ENCODE assay signal across 8 mouse cellular contexts in the genomic region with DNA sequence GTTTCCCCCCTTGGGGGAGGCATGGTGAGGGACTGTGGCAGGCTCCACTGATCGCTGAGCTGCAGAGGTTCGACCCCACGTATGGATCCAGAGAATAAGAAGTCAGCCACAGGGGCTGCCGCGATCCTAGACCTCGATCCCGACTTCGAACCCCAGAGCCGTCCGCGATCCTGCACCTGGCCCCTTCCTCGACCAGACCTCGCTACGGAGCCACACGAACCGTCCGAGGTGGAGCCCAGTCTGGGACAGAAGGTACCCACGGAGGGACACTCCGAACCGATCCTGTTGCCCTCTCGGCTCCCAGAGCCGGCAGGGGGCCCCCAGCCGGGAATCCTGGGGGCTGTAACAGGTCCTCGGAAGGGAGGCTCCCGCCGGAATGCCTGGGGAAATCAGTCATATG. TPM values are rescaled to one million over a fixed set of nuclear protein-coding genes. Genes with fewer than 3 reads are reported as not detected.
A peak's percentile ranks its signal among the peaks of the same experiment; 100 is the strongest.
DNase-seq lines count a peak whose midpoint lies in the region; ATAC-seq and TF ChIP-seq lines count a peak whose summit lies in the region.

No protein-coding gene starts in this region.

- H3K27me3 ChIP-seq in heart, adult 2 months (ENCODE audit: control insufficient read depth, insufficient read depth, low read length) = no peaks in the 10 kb centered on the region
- no peaks in the 10 kb centered on the region for H3K27me3 ChIP-seq in MEL (ENCODE audit: control insufficient read depth in 1 of 2, insufficient read depth in 2 of 2, low read length in 2 of 2)
- no peaks in the 10 kb centered on the region for H3K27me3 ChIP-seq in forebrain, embryonic 11.5 days (ENCODE audit: control insufficient read depth, insufficient read depth, low read length)
- no peaks in the 10 kb centered on the region for H3K27me3 ChIP-seq in midbrain, postnatal 0 days (ENCODE audit: insufficient read depth, low read length)

- intact Hi-C loops in heart, adult 2 months (cut with DNase I) = loop anchor here (2.0 to 5.0 kb wide), 3 partner anchors 18 to 78 kb away; a partner anchor contains a TSS
- intact Hi-C loops in heart, postnatal 25 days (cut with DNase I) = loop anchor here (2.0 kb wide), 2 partner anchors 18 to 32 kb away; a partner anchor contains a TSS

- peak; percentile 16 for ATAC-seq in forebrain, embryonic 11.5 days (replicated peaks; ENCODE audit: low FRiP score)
- ATAC-seq in midbrain, postnatal 0 days (ENCODE audit: low FRiP score) = peak; percentile 39; the same call in 1 of the 2 replicates

- H3K4me2 ChIP-seq in forebrain, embryonic 11.5 days (ENCODE audit: low read depth, low read length, severe bottlenecking) = peak overlapping the region; percentile 71
- peak overlapping the region; percentile 78 for H3K4me2 ChIP-seq in midbrain, postnatal 0 days (ENCODE audit: low read depth, low read length, poor library complexity, severe bottlenecking)

- peak; percentile 18 to 41 for DNase-seq in heart, adult 2 months
- no peak for DNase-seq in heart, postnatal 25 days (ENCODE audit: low spot score)
- no peak for DNase-seq in MEL (ENCODE audit: low read depth, low spot score)
- DNase-seq in forebrain, embryonic 11.5 days (ENCODE audit: low spot score) = peak; percentile 52
- peak; percentile 32 to 51 for DNase-seq in kidney, postnatal 4 days
- no peak for DNase-seq in midbrain, postnatal 0 days (ENCODE audit: low spot score)
- DNase-seq in urinary bladder, postnatal 10 days (ENCODE audit: low spot score) = no peak
- DNase-seq in ovary, adult 18-20 months (ENCODE audit: low spot score) = no peak

- H3K9me3 ChIP-seq in MEL (replicated peaks; ENCODE audit: insufficient read depth, low read length) = no peaks in the 10 kb centered on the region
- H3K9me3 ChIP-seq in forebrain, embryonic 11.5 days (ENCODE audit: control insufficient read depth, low read length) = no peaks in the 10 kb centered on the region
- H3K9me3 ChIP-seq in midbrain, postnatal 0 days (ENCODE audit: low read length) = no peaks in the 10 kb centered on the region

- peak overlapping the region; percentile 78 for H3K27ac ChIP-seq in heart, adult 2 months
- H3K27ac ChIP-seq in MEL (ENCODE audit: control insufficient read depth, low read depth, low read length) = peak overlapping the region; percentile 75
- no peak overlapping the region for H3K27ac ChIP-seq in forebrain, embryonic 11.5 days (ENCODE audit: low read depth, low read length)
- no peak overlapping the region for H3K27ac ChIP-seq in midbrain, postnatal 0 days (ENCODE audit: low read depth, low read length)

- peak overlapping the region; percentile 68 for H3K4me3 ChIP-seq in heart, adult 2 months
- peak overlapping the region; percentile 91 to 94 for H3K4me3 ChIP-seq in MEL (ENCODE audit: control insufficient read depth in 1 of 2, insufficient read depth in 1 of 2, low read depth in 2 of 2, low read length in 2 of 2)
- H3K4me3 ChIP-seq in forebrain, embryonic 11.5 days (ENCODE audit: low read depth, low read length) = peak overlapping the region; percentile 45
- peak overlapping the region; percentile 46 for H3K4me3 ChIP-seq in midbrain, postnatal 0 days (ENCODE audit: low read depth, low read length)

- no peaks in the 10 kb centered on the region for H3K79me2 ChIP-seq in heart, adult 2 months (replicated peaks; ENCODE audit: control insufficient read depth, insufficient read depth, low read length)
- no peaks in the 10 kb centered on the region; the same call in none of the 2 replicates for H3K79me2 ChIP-seq in MEL (ENCODE audit: control insufficient read depth, insufficient read depth, low read length, poor library complexity)

- TF ChIP-seq EP300 in heart, adult 2 months (IDR thresholded peaks at IDR 0.05; ENCODE audit: insufficient read depth, low read depth, low read length) = no peak
- no peak for TF ChIP-seq EP300 in MEL (IDR thresholded peaks at IDR 0.05; ENCODE audit: low read depth in 1 of 2, low read length in 2 of 2)

- no peaks in the 10 kb centered on the region for H3K36me3 ChIP-seq in heart, adult 2 months (ENCODE audit: control insufficient read depth, insufficient read depth, low read length)
- no peaks in the 10 kb centered on the region; a peak in 1 of 4 replicates for H3K36me3 ChIP-seq in MEL (ENCODE audit: control insufficient read depth in 1 of 2, insufficient read depth in 2 of 2, low read length in 2 of 2)
- H3K36me3 ChIP-seq in forebrain, embryonic 11.5 days (ENCODE audit: control insufficient read depth, insufficient read depth, low read length) = no peaks in the 10 kb centered on the region
- H3K36me3 ChIP-seq in midbrain, postnatal 0 days (ENCODE audit: insufficient read depth, low read length) = no peaks in the 10 kb centered on the region

- no peak for TF ChIP-seq CTCF in heart, adult 2 months (IDR thresholded peaks at IDR 0.05)
- no peak for TF ChIP-seq CTCF in MEL (IDR thresholded peaks at IDR 0.05 in 2 of 3, conservative IDR thresholded peaks at IDR 0.05 in 1 of 3; ENCODE audit: control insufficient read depth in 1 of 3, insufficient read depth in 1 of 3, low read depth in 2 of 3, low read length in 3 of 3, poor library complexity in 1 of 3, severe bottlenecking in 1 of 3)
- TF ChIP-seq CTCF in midbrain, postnatal 0 days (IDR thresholded peaks at IDR 0.05) = no peak

- H3K9ac ChIP-seq in heart, adult 2 months (ENCODE audit: low read depth, low read length) = peak overlapping the region; percentile 68
- H3K9ac ChIP-seq in MEL (ENCODE audit: control insufficient read depth, low read depth, low read length, poor library complexity, severe bottlenecking) = peak overlapping the region; percentile 79
- peak overlapping the region; percentile 61 for H3K9ac ChIP-seq in forebrain, embryonic 11.5 days (ENCODE audit: low read length)
- 0 out of 2 replicates have a peak overlapping the region, but pooled peaks have one; percentile 33 for H3K9ac ChIP-seq in midbrain, postnatal 0 days (replicated peaks; ENCODE audit: low read length, poor library complexity, severe bottlenecking)

- TF ChIP-seq RAD21 in MEL (IDR thresholded peaks at IDR 0.05; ENCODE audit: low read depth, low read length) = no peak

- WGBS in heart, adult 2 months = 17% methylated on average over 26 of the region's 26 CpGs
- WGBS in forebrain, embryonic 11.5 days = 23% methylated on average over 26 of the region's 26 CpGs
- WGBS in midbrain, postnatal 0 days = 8% methylated on average over 19 of the region's 26 CpGs

- H3K4me1 ChIP-seq in heart, adult 2 months (ENCODE audit: control insufficient read depth, insufficient read depth, low read length) = peaks cover 2% of the 10 kb centered on the region
- H3K4me1 ChIP-seq in MEL (ENCODE audit: control insufficient read depth in 1 of 2, insufficient read depth in 2 of 2, low read length in 2 of 2) = peaks cover 0 to 9% of the 10 kb centered on the region in 2 experiments; a peak in 1 of 4 replicates
- H3K4me1 ChIP-seq in forebrain, embryonic 11.5 days (replicated peaks; ENCODE audit: control insufficient read depth, insufficient read depth, low read length) = no peaks in the 10 kb centered on the region
- no peaks in the 10 kb centered on the region for H3K4me1 ChIP-seq in midbrain, postnatal 0 days (ENCODE audit: insufficient read depth, low read length)

- no peak for TF ChIP-seq POLR2A in heart, adult 2 months (IDR thresholded peaks at IDR 0.05; ENCODE audit: insufficient read depth, low read depth, low read length)
- TF ChIP-seq POLR2A in MEL (IDR thresholded peaks at IDR 0.05; ENCODE audit: control insufficient read depth in 1 of 2, insufficient read depth in 1 of 2, low read depth in 1 of 2, low read length in 2 of 2, poor library complexity in 1 of 2) = no peak

RNA-seq across cellular contexts. Expression of a gene that starts 0.4 kb away (rescaled TPM):
- total RNA-seq in heart, adult 2 months (2021) = 10 to 100 TPM; 57.7 to 65.2 TPM
- 39.4 and 49.8 TPM in 2 replicates for polyA plus RNA-seq in heart, adult 2 months (2012; rRNA removed)
- 10 to 100 TPM; 48.5 to 53.7 TPM for total RNA-seq in heart, postnatal 25 days (2021)
- total RNA-seq in MEL (2012; rRNA removed) = 12.3 and 13.8 TPM in 2 replicates
- polyA plus RNA-seq in MEL (2012; ENCODE audit: insufficient read depth in 1 of 2, insufficient read length in 2 of 2, low read depth in 1 of 2, low replicate concordance in 2 of 2, missing spikeins in 1 of 2) = 10 to 100 TPM in 1 of 2 experiments, not detected in 1; 18.5 TPM
- 1.3 and 2.1 TPM in 2 replicates for polyA plus RNA-seq in forebrain, embryonic 11.5 days (2014; fragmentation: Nextera tagmentation; extraction: Ambion mirVana)
- total RNA-seq in midbrain, postnatal 0 days (2014; rRNA removed) = 9.8 and 13.8 TPM in 2 replicates
- 0.48 and 0.65 TPM in 2 replicates for polyA plus RNA-seq in midbrain, postnatal 0 days (2015; fragmentation: Nextera tagmentation; extraction: Ambion mirVana)

RNA-seq across cellular contexts. Expression of a gene that starts 9.1 kb away (rescaled TPM):
- total RNA-seq in heart, adult 2 months (2021) = not detected
- polyA plus RNA-seq in heart, adult 2 months (2012; rRNA removed) = 0.41 TPM in 1 of 2 replicates, not detected in the other
- not detected for total RNA-seq in heart, postnatal 25 days (2021)
- not detected in 2 replicates for total RNA-seq in MEL (2012; rRNA removed)
- not detected for polyA plus RNA-seq in MEL (2012; ENCODE audit: insufficient read depth in 1 of 2, insufficient read length in 2 of 2, low read depth in 1 of 2, low replicate concordance in 2 of 2, missing spikeins in 1 of 2)
- polyA plus RNA-seq in forebrain, embryonic 11.5 days (2014; fragmentation: Nextera tagmentation; extraction: Ambion mirVana) = not detected in 2 replicates
- total RNA-seq in midbrain, postnatal 0 days (2014; rRNA removed) = not detected in 2 replicates
- polyA plus RNA-seq in midbrain, postnatal 0 days (2015; fragmentation: Nextera tagmentation; extraction: Ambion mirVana) = not detected in 2 replicates

RNA-seq across cellular contexts. Expression of a gene that starts 13.3 kb away (rescaled TPM):
- total RNA-seq in heart, adult 2 months (2021) = 1 to 10 TPM; 7.9 to 9.8 TPM
- polyA plus RNA-seq in heart, adult 2 months (2012; rRNA removed) = 15.8 and 19.2 TPM in 2 replicates
- total RNA-seq in heart, postnatal 25 days (2021) = 10 to 100 TPM in 1 of 2 experiments, 1 to 10 TPM in 1; 8.2 to 10.0 TPM
- 1.6 and 1.9 TPM in 2 replicates for total RNA-seq in MEL (2012; rRNA removed)
- polyA plus RNA-seq in MEL (2012; ENCODE audit: insufficient read depth in 1 of 2, insufficient read length in 2 of 2, low read depth in 1 of 2, low replicate concordance in 2 of 2, missing spikeins in 1 of 2) = 1 to 10 TPM in 1 of 2 experiments, not detected in 1; 3.5 TPM
- polyA plus RNA-seq in forebrain, embryonic 11.5 days (2014; fragmentation: Nextera tagmentation; extraction: Ambion mirVana) = 1.7 and 1.9 TPM in 2 replicates
- total RNA-seq in midbrain, postnatal 0 days (2014; rRNA removed) = 2.0 and 4.1 TPM in 2 replicates
- polyA plus RNA-seq in midbrain, postnatal 0 days (2015; fragmentation: Nextera tagmentation; extraction: Ambion mirVana) = 4.7 and 5.9 TPM in 2 replicates

RNA-seq across cellular contexts. Expression of a gene that starts 14.1 kb away (rescaled TPM):
- under 1 TPM in 1 of 2 experiments, not detected in 1; 0.31 TPM for total RNA-seq in heart, adult 2 months (2021)
- polyA plus RNA-seq in heart, adult 2 months (2012; rRNA removed) = not detected in 2 replicates
- not detected for total RNA-seq in heart, postnatal 25 days (2021)
- not detected in 2 replicates for total RNA-seq in MEL (2012; rRNA removed)
- not detected for polyA plus RNA-seq in MEL (2012; ENCODE audit: insufficient read depth in 1 of 2, insufficient read length in 2 of 2, low read depth in 1 of 2, low replicate concordance in 2 of 2, missing spikeins in 1 of 2)
- not detected in 2 replicates for polyA plus RNA-seq in forebrain, embryonic 11.5 days (2014; fragmentation: Nextera tagmentation; extraction: Ambion mirVana)
- not detected in 2 replicates for total RNA-seq in midbrain, postnatal 0 days (2014; rRNA removed)
- not detected in 2 replicates for polyA plus RNA-seq in midbrain, postnatal 0 days (2015; fragmentation: Nextera tagmentation; extraction: Ambion mirVana)

RNA-seq across cellular contexts. Expression of a gene that starts 19.1 kb away (rescaled TPM):
- total RNA-seq in heart, adult 2 months (2021) = 10 to 100 TPM; 20.2 to 21.2 TPM
- polyA plus RNA-seq in heart, adult 2 months (2012; rRNA removed) = 61.9 and 76.3 TPM in 2 replicates
- 10 to 100 TPM; 20.1 to 22.6 TPM for total RNA-seq in heart, postnatal 25 days (2021)
- total RNA-seq in MEL (2012; rRNA removed) = 20.9 and 23.1 TPM in 2 replicates
- polyA plus RNA-seq in MEL (2012; ENCODE audit: insufficient read depth in 1 of 2, insufficient read length in 2 of 2, low read depth in 1 of 2, low replicate concordance in 2 of 2, missing spikeins in 1 of 2) = 10 to 100 TPM in 1 of 2 experiments, not detected in 1; 68.0 TPM
- 46.5 and 47.6 TPM in 2 replicates for polyA plus RNA-seq in forebrain, embryonic 11.5 days (2014; fragmentation: Nextera tagmentation; extraction: Ambion mirVana)
- total RNA-seq in midbrain, postnatal 0 days (2014; rRNA removed) = 37.2 and 39.5 TPM in 2 replicates
- 16.1 and 18.2 TPM in 2 replicates for polyA plus RNA-seq in midbrain, postnatal 0 days (2015; fragmentation: Nextera tagmentation; extraction: Ambion mirVana)

Comparison
In these comparisons a context has a peak if more than half of its experiments do, and no peak if none do; other contexts are left out.
1. DNase-seq: peak in heart, adult 2 months (2 of 2), forebrain, embryonic 11.5 days (single experiment) and kidney, postnatal 4 days (2 of 2); none in heart, postnatal 25 days (single experiment), MEL (single experiment), midbrain, postnatal 0 days (single experiment), urinary bladder, postnatal 10 days (single experiment) and ovary, adult 18-20 months (single experiment).
2. H3K27ac ChIP-seq: peak in heart, adult 2 months (single experiment) and MEL (single experiment); none in forebrain, embryonic 11.5 days (single experiment) and midbrain, postnatal 0 days (single experiment).
3. Peak in every context shown above with its lines, with median percentiles within 50 percentile points of each other: H3K4me3 ChIP-seq and H3K9ac ChIP-seq.